Mouse (Mus musculus): ENCODE results near the gene Cntf. TPM values are rescaled to one million over a fixed set of nuclear protein-coding genes. Genes with fewer than 3 reads are reported as not detected.

Gene Cntf
- total and polyA plus RNA-seq, 3 experiments = 1.6 to 3.6 (median 2.2) TPM

- H3K27ac ChIP-seq (ENCODE audit: insufficient read depth, low read depth) = no peak overlapping the region
- H3K4me1 ChIP-seq (ENCODE audit: control insufficient read depth in 1 of 2, insufficient read depth in 2 of 2) = peaks cover 2 to 46% of the 10 kb centered on the region in 2 experiments
- H3K4me3 ChIP-seq (replicated peaks in 1 of 3; ENCODE audit: low read depth in 2 of 3, low read length in 2 of 3, poor library complexity in 1 of 3) = no peak overlapping the region
- no peaks in the 10 kb centered on the region for H3K27me3 ChIP-seq (replicated peaks)
- H3K36me3 ChIP-seq (replicated peaks in 1 of 2; ENCODE audit: control insufficient read depth in 1 of 2, insufficient read depth in 1 of 2, low read length in 1 of 2) = peaks cover 6 to 42% of the 10 kb centered on the region in 2 experiments
- dilution Hi-C loops (cut with MboI; ENCODE audit: extremely low pct_ligation_motif_present, extremely low pct_unique_long_range_greater_than_20kb, low sequenced_read_pairs) (no loop called here), in situ Hi-C loops (cut with MboI; ENCODE audit: low pct_ligation_motif_present, low pct_unique_long_range_greater_than_20kb, low sequenced_read_pairs) (loop anchor here (10.0 kb wide), 1 partner anchor 231 kb away; no protein-coding TSS in a partner anchor)
- H3K79me2 ChIP-seq (replicated peaks; ENCODE audit: control insufficient read depth, extremely low read depth, insufficient read depth, poor library complexity, severe bottlenecking) = peaks cover 9% of the 10 kb centered on the region
- no peak overlapping the region for H3K9ac ChIP-seq (ENCODE audit: insufficient read depth, low read depth)
- no peaks in the 10 kb centered on the region for H3K9me3 ChIP-seq (replicated peaks; ENCODE audit: low read length)
- no peak for DNase-seq (ENCODE audit: extremely low read depth)
- TF ChIP-seq PAX5 (IDR thresholded peaks at IDR 0.05; ENCODE audit: low read length) (no peak), ZC3H11A (IDR thresholded peaks at IDR 0.05; ENCODE audit: low read depth, low read length) (no peak), UBTF (IDR thresholded peaks at IDR 0.05; ENCODE audit: low read depth, low read length) (no peak), MXI1 (IDR thresholded peaks at IDR 0.05; ENCODE audit: low read depth, low read length) (no peak), ETS1 (conservative IDR thresholded peaks at IDR 0.05; ENCODE audit: low read depth, low read length) (no peak), MAZ (IDR thresholded peaks at IDR 0.05; ENCODE audit: low read depth, low read length) (no peak), ZKSCAN1 (IDR thresholded peaks at IDR 0.05; ENCODE audit: borderline replicate concordance, low read depth, low read length) (no peak)
- no peak overlapping the region for H3K4me2 ChIP-seq (ENCODE audit: insufficient read depth, low read depth, poor library complexity, severe bottlenecking)
Measured at GRCm38 (mm10) chr19:12805730-12806129, 40.3 kb upstream of the Cntf start.

DNA sequence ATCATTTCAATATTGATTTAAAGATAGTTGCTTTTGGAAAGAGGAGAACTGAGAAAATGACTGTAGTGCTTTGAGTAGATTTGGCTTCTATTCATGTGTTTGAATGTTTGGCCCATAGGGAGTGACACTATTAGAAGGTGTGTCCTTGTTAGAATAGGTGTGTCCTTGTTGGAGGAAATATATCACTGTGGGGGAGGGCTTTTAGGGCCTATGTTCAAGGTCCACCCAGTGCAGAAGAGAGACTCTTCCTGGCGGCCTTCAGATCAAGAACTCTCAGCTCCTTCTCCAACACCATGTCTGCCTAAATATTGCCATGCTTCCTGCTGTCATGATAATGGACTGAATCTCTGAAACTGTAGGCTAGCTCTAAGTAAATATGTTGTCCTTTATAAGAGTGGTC lies 38.8 kb upstream of the Cntf start:
- H3K4me1 ChIP-seq (ENCODE audit: control insufficient read depth in 1 of 2, insufficient read depth in 2 of 2) = peaks cover 2 to 39% of the 10 kb centered on the region in 2 experiments
- no peaks in the 10 kb centered on the region for H3K9me3 ChIP-seq (replicated peaks; ENCODE audit: low read length)
- H3K4me3 ChIP-seq (replicated peaks in 1 of 3; ENCODE audit: low read depth in 2 of 3, low read length in 2 of 3, poor library complexity in 1 of 3) = no peak overlapping the region
- no peak for TF ChIP-seq EP300 (IDR thresholded peaks at IDR 0.05; ENCODE audit: low read length)
- TF ChIP-seq USF2 (conservative IDR thresholded peaks at IDR 0.05; ENCODE audit: low read depth, low read length) = no peak
- H3K27me3 ChIP-seq (replicated peaks) = no peaks in the 10 kb centered on the region
- peaks cover 15% of the 10 kb centered on the region for H3K79me2 ChIP-seq (replicated peaks; ENCODE audit: control insufficient read depth, extremely low read depth, insufficient read depth, poor library complexity, severe bottlenecking)
- no peak overlapping the region for H3K9ac ChIP-seq (ENCODE audit: insufficient read depth, low read depth)
- no peak overlapping the region for H3K27ac ChIP-seq (ENCODE audit: insufficient read depth, low read depth)
- no peak overlapping the region for H3K4me2 ChIP-seq (ENCODE audit: insufficient read depth, low read depth, poor library complexity, severe bottlenecking)
- dilution Hi-C loops (cut with MboI; ENCODE audit: extremely low pct_ligation_motif_present, extremely low pct_unique_long_range_greater_than_20kb, low sequenced_read_pairs) (no loop called here), in situ Hi-C loops (cut with MboI; ENCODE audit: low pct_ligation_motif_present, low pct_unique_long_range_greater_than_20kb, low sequenced_read_pairs) (loop anchor here (10.0 kb wide), 1 partner anchor 229 kb away; no protein-coding TSS in a partner anchor)
- peaks cover 6 to 31% of the 10 kb centered on the region in 2 experiments for H3K36me3 ChIP-seq (replicated peaks in 1 of 2; ENCODE audit: control insufficient read depth in 1 of 2, insufficient read depth in 1 of 2, low read length in 1 of 2)
- no peak for DNase-seq (ENCODE audit: extremely low read depth)

GRCm38 (mm10) chr19:12802830-12803229 lies 37.4 kb upstream of the Cntf start:
- no peak overlapping the region for H3K4me3 ChIP-seq (replicated peaks in 1 of 3; ENCODE audit: low read depth in 2 of 3, low read length in 2 of 3, poor library complexity in 1 of 3)
- no peak overlapping the region for H3K4me2 ChIP-seq (ENCODE audit: insufficient read depth, low read depth, poor library complexity, severe bottlenecking)
- no peak for TF ChIP-seq CHD2 (IDR thresholded peaks at IDR 0.05; ENCODE audit: low read length)
- TF ChIP-seq NRF1 (IDR thresholded peaks at IDR 0.05; ENCODE audit: low read depth, low read length) = no peak
- no peak for TF ChIP-seq KAT2A (IDR thresholded peaks at IDR 0.05; ENCODE audit: insufficient replicate concordance, low read length)
- no peak for TF ChIP-seq MXI1 (IDR thresholded peaks at IDR 0.05; ENCODE audit: low read depth, low read length)
- TF ChIP-seq GABPA (IDR thresholded peaks at IDR 0.05; ENCODE audit: insufficient replicate concordance, low read depth, low read length) = no peak
- H3K79me2 ChIP-seq (replicated peaks; ENCODE audit: control insufficient read depth, extremely low read depth, insufficient read depth, poor library complexity, severe bottlenecking) = peaks cover 23% of the 10 kb centered on the region
- H3K4me1 ChIP-seq (ENCODE audit: control insufficient read depth in 1 of 2, insufficient read depth in 2 of 2) = peaks cover 2 to 28% of the 10 kb centered on the region in 2 experiments
- H3K27me3 ChIP-seq (replicated peaks) = no peaks in the 10 kb centered on the region
- dilution Hi-C loops (cut with MboI; ENCODE audit: extremely low pct_ligation_motif_present, extremely low pct_unique_long_range_greater_than_20kb, low sequenced_read_pairs) = no loop called here
- no peak overlapping the region for H3K27ac ChIP-seq (ENCODE audit: insufficient read depth, low read depth)
- no peaks in the 10 kb centered on the region for H3K9me3 ChIP-seq (replicated peaks; ENCODE audit: low read length)
- H3K9ac ChIP-seq (ENCODE audit: insufficient read depth, low read depth) = no peak overlapping the region
- H3K36me3 ChIP-seq (replicated peaks in 1 of 2; ENCODE audit: control insufficient read depth in 1 of 2, insufficient read depth in 1 of 2, low read length in 1 of 2) = peaks cover 3 to 20% of the 10 kb centered on the region in 2 experiments
- in situ Hi-C loops (cut with MboI; ENCODE audit: low pct_ligation_motif_present, low pct_unique_long_range_greater_than_20kb, low sequenced_read_pairs) = loop anchor here (10.0 kb wide), 1 partner anchor 228 kb away; no protein-coding TSS in a partner anchor
- no peak for DNase-seq (ENCODE audit: extremely low read depth)

All from CH12.LX (cell line).